Mouse (Mus musculus) MEL (cell line): ENCODE data around the gene Lpcat1. TPM values are rescaled to one million over a fixed set of nuclear protein-coding genes. Genes with fewer than 3 reads are reported as not detected.

Source experiments
- DNase-seq: peaks from one replicate; pipeline ENCODE4 v3.0.0; 2011; ENCODE audit warnings: low read depth, low spot score
- H3K27ac ChIP-seq: 2 replicates; pipeline ENCODE4 v1.5.1; 2012; ENCODE audit warnings: low read depth, mild to moderate bottlenecking, control low read depth, low read length, moderate library complexity; ENCODE audit not compliant: control insufficient read depth
- H3K27me3 ChIP-seq, 2 experiments: fragments of 150-350 bp in 1 of 2; sonication (generic) in 1 of 2; 2 replicates each; pipeline ENCODE4 v1.6.1; 2012; ENCODE audit warnings: low read length in 2 of 2, mild to moderate bottlenecking in 2 of 2, improper control_type of control experiment in 1 of 2, moderate library complexity in 1 of 2; ENCODE audit not compliant: insufficient read depth in 2 of 2, control insufficient read depth in 1 of 2
- H3K36me3 ChIP-seq, 2 experiments: 2 replicates each; pipeline ENCODE4 v1.6.1; 2012 to 2014; ENCODE audit warnings: low read length in 2 of 2, improper control_type of control experiment in 1 of 2, inconsistent platforms in 1 of 2, mild to moderate bottlenecking in 1 of 2; ENCODE audit not compliant: insufficient read depth in 2 of 2, control insufficient read depth in 1 of 2
- H3K4me1 ChIP-seq, 2 experiments: fragments of 150-350 bp in 1 of 2; sonication (generic) in 1 of 2; 2 replicates each; pipeline ENCODE4 v1.6.1; 2012; ENCODE audit warnings: low read length in 2 of 2, improper control_type of control experiment in 1 of 2, mild to moderate bottlenecking in 1 of 2; ENCODE audit not compliant: insufficient read depth in 2 of 2, control insufficient read depth in 1 of 2
- H3K4me3 ChIP-seq, 2 experiments: fragments of 150-350 bp in 1 of 2; sonication (generic) in 1 of 2; 2 replicates each; pipeline ENCODE4 v1.5.1; 2012; ENCODE audit warnings: low read depth in 2 of 2, low read length in 2 of 2, mild to moderate bottlenecking in 2 of 2, moderate library complexity in 2 of 2, control low read depth in 1 of 2, improper control_type of control experiment in 1 of 2; ENCODE audit not compliant: control insufficient read depth in 1 of 2, insufficient read depth in 1 of 2
- H3K79me2 ChIP-seq: 2 replicates; pipeline ENCODE4 v1.6.1; 2012; ENCODE audit warnings: mild to moderate bottlenecking, low read length, moderate library complexity; ENCODE audit not compliant: control insufficient read depth, poor library complexity, insufficient read depth
- H3K9ac ChIP-seq: 2 replicates; pipeline ENCODE4 v1.6.1; 2012; ENCODE audit warnings: low read depth, mild to moderate bottlenecking, control low read depth, low read length, moderate library complexity; ENCODE audit not compliant: control insufficient read depth, poor library complexity, severe bottlenecking
- H3K9me3 ChIP-seq: fragments of 150-350 bp; sonication (generic); replicated peaks from 2 replicates; pipeline ENCODE4 v1.6.1; 2012; ENCODE audit warnings: mild to moderate bottlenecking, low read length, improper control_type of control experiment, moderate library complexity; ENCODE audit not compliant: insufficient read depth
- BHLHE40 ChIP-seq: IDR thresholded peaks from 2 replicates; pipeline ENCODE4 v1.6.1; 2012; ENCODE audit warnings: low read depth, mild to moderate bottlenecking, inconsistent platforms, low read length, improper control_type of control experiment, borderline replicate concordance
- GABPA ChIP-seq: IDR thresholded peaks from 2 replicates; pipeline ENCODE4 v1.6.1; 2012; ENCODE audit warnings: low read depth, mild to moderate bottlenecking, inconsistent platforms, low read length, improper control_type of control experiment, moderate library complexity
- GATA1 ChIP-seq: IDR thresholded peaks from 2 replicates; pipeline ENCODE4 v1.6.1; 2011; ENCODE audit warnings: low read depth, low read length, improper control_type of control experiment
- HCFC1 ChIP-seq: IDR thresholded peaks from 2 replicates; pipeline ENCODE4 v1.6.1; 2012; ENCODE audit warnings: low read depth, mild to moderate bottlenecking, inconsistent platforms, low read length, improper control_type of control experiment, moderate library complexity
- MAFK ChIP-seq: IDR thresholded peaks from 2 replicates; pipeline ENCODE4 v1.6.1; 2011; ENCODE audit warnings: low read depth, mild to moderate bottlenecking, low read length, improper control_type of control experiment, borderline replicate concordance
- MAZ ChIP-seq: IDR thresholded peaks from 2 replicates; pipeline ENCODE4 v1.6.1; 2012; ENCODE audit warnings: low read depth, mild to moderate bottlenecking, inconsistent platforms, low read length, improper control_type of control experiment
- MEF2A ChIP-seq: IDR thresholded peaks from 2 replicates; pipeline ENCODE4 v1.6.1; 2014; ENCODE audit warnings: low read depth, mild to moderate bottlenecking, inconsistent platforms, low read length, improper control_type of control experiment; ENCODE audit not compliant: poor library complexity, insufficient replicate concordance, severe bottlenecking; ENCODE audit errors: extremely low read depth
- MYB ChIP-seq: IDR thresholded peaks from 2 replicates; pipeline ENCODE4 v1.6.1; 2011; ENCODE audit warnings: mild to moderate bottlenecking, low read depth, low read length, improper control_type of control experiment
- POLR2A ChIP-seq, 2 experiments: IDR thresholded peaks; 2 replicates each; pipeline ENCODE4 v1.6.1; 2011 to 2012; ENCODE audit warnings: low read length in 2 of 2, mild to moderate bottlenecking in 2 of 2, control low read depth in 1 of 2, improper control_type of control experiment in 1 of 2, low read depth in 1 of 2, moderate library complexity in 1 of 2; ENCODE audit not compliant: control insufficient read depth in 1 of 2, insufficient read depth in 1 of 2, poor library complexity in 1 of 2
- POLR2AphosphoS2 ChIP-seq: IDR thresholded peaks from 2 replicates; pipeline ENCODE4 v1.6.1; 2011; ENCODE audit warnings: low read length, improper control_type of control experiment
- POLR2AphosphoS5 ChIP-seq: IDR thresholded peaks from 2 replicates; pipeline ENCODE4 v1.6.1; 2012; ENCODE audit warnings: low read depth, borderline replicate concordance, mild to moderate bottlenecking, inconsistent platforms, low read length, moderate library complexity, mixed read lengths
- RAD21 ChIP-seq: IDR thresholded peaks from 2 replicates; pipeline ENCODE4 v1.6.1; 2011; ENCODE audit warnings: mild to moderate bottlenecking, low read depth, low read length, improper control_type of control experiment
- SIN3A ChIP-seq: IDR thresholded peaks from 2 replicates; pipeline ENCODE4 v1.6.1; 2012; ENCODE audit warnings: low read length, improper control_type of control experiment, inconsistent platforms
- UBTF ChIP-seq: IDR thresholded peaks from 2 replicates; pipeline ENCODE4 v1.6.1; 2012; ENCODE audit warnings: low read depth, mild to moderate bottlenecking, inconsistent platforms, low read length, improper control_type of control experiment, moderate library complexity, borderline replicate concordance; ENCODE audit not compliant: insufficient read depth
- USF2 ChIP-seq, 2 experiments: IDR thresholded peaks; 2 replicates each; pipeline ENCODE4 v1.6.1; 2011 to 2012; ENCODE audit warnings: improper control_type of control experiment in 2 of 2, low read length in 2 of 2, borderline replicate concordance in 1 of 2, inconsistent platforms in 1 of 2, low read depth in 1 of 2, mild to moderate bottlenecking in 1 of 2; ENCODE audit not compliant: insufficient read depth in 1 of 2
- polyA plus RNA-seq, 2 experiments: library from polyadenylated mRNA; stranded (reverse) in 1 of 2; unstranded in 1 of 2; fragments of >175 nt in 1 of 2; fragments of >200 nt in 1 of 2; gene quantifications; 2 replicates each; pipeline versions ENCODE4 v1.2.1 to v1.2.4; 2012; ENCODE audit warnings: low replicate concordance in 2 of 2, low read depth in 1 of 2; ENCODE audit not compliant: insufficient read length in 2 of 2, insufficient read depth in 1 of 2, missing spikeins in 1 of 2
- total RNA-seq: library from RNA; depleted of rRNA; stranded (reverse); fragments of 300-350 nt; gene quantifications from 2 replicates; pipeline ENCODE4 v1.2.3, GENCODE M21; 2012

Gene Lpcat1
- total and polyA plus RNA-seq, 3 experiments: 31.5 to 38.8 TPM; not detected in 1

DNA sequence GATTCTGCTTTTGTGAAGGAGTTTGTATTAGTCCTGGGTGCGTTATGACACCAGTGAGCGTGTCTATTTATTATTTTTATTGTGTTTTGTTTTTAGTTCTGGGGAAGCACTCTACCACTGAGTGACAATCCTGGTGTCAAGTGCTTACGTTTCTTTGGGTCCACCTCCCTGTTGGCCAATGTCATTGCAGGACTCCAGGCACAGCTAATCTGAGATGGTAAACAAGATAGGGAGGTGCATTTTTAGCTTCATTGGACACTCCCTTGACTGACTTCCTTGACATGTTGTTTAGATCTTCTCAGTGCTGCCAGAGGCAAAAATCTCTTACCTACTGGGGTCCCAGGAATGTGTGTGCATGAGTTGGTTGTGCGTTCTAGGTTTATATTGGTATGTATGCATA is 26.0 kb upstream of the Lpcat1 start:
- no peak for TF ChIP-seq POLR2AphosphoS2
- no peak for TF ChIP-seq MAFK
- Histone ChIP-seq H3K27ac (no peak overlapping the region), H3K36me3 (peaks cover 0 to 5% of the 10 kb centered on the region in 2 experiments; a peak in 2 of 4 replicates), H3K27me3 (peaks cover 2% of the 10 kb centered on the region in 2 experiments; a peak in 2 of 4 replicates), H3K4me3 (no peak overlapping the region), H3K79me2 (no peaks in the 10 kb centered on the region), H3K4me1 (peaks cover 0 to 8% of the 10 kb centered on the region in 2 experiments; a peak in 2 of 4 replicates), H3K9ac (no peak overlapping the region), H3K9me3 (no peaks in the 10 kb centered on the region)
- no peak for DNase-seq

DNA sequence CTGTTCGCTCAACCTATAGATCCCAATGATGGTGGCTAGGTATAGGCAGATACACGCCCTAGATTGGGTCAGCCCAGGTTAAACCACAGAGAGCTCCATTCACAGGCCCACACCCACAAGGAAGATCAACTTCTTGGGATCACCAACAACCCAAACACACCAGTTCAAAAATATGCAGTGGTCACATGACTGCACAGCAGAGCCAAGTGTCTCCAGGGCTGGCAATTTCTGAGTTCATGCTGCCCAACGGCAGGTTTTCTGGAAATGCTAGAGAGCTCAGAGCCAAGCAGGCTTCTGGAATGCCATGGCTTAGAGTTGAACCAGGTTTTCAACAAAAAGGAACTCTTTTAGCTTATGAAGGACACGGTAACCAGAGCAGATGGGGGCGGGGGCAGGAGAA is 25.3 kb upstream of the Lpcat1 start:
- Histone ChIP-seq H3K9ac (no peak overlapping the region), H3K4me3 (no peak overlapping the region)
- TF ChIP-seq MYB (no peak), POLR2AphosphoS5 (no peak), RAD21 (no peak), HCFC1 (no peak), GATA1 (no peak), MAZ (no peak), POLR2A (IDR thresholded peaks at IDR 0.05; ENCODE audit: control insufficient read depth in 1 of 2, insufficient read depth in 1 of 2, low read depth in 1 of 2, low read length in 2 of 2, poor library complexity in 1 of 2) (no peak), GABPA (no peak), SIN3A (no peak), USF2 (IDR thresholded peaks at IDR 0.05; ENCODE audit: borderline replicate concordance in 1 of 2, insufficient read depth in 1 of 2, low read depth in 1 of 2, low read length in 2 of 2) (no peak), UBTF (no peak), MEF2A (no peak)

DNA sequence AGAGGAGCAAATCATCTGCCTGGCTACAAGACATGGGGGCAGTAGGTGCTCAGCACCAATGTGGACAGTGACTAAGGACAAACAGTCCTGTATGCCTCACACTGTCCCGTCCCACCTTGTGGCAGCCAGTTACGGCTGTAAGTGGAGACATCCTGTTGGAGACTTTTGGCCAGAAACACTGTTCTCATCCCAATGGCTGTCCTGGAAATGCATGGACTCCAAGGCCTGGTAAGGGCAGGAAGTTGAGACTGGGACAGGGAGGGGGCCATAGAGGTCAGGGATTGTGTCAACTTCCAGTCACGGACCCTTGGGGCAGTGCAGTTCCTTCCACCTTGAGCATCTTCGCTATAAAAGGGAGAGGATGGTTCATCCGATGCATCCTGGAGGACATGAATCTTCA is 24.6 kb upstream of the Lpcat1 start:
- Histone ChIP-seq H3K36me3 (peaks cover 0 to 17% of the 10 kb centered on the region in 2 experiments; a peak in 2 of 4 replicates), H3K79me2 (no peaks in the 10 kb centered on the region), H3K9ac (no peak overlapping the region), H3K4me1 (peaks cover 4 to 22% of the 10 kb centered on the region in 2 experiments), H3K4me3 (no peak overlapping the region), H3K27ac (no peak overlapping the region), H3K9me3 (no peaks in the 10 kb centered on the region), H3K27me3 (no peaks in the 10 kb centered on the region; a peak in 1 of 4 replicates)
- no peak for TF ChIP-seq MAFK
- TF ChIP-seq BHLHE40: no peak
- DNase-seq: no peak

More for the DNA sequence above, 25.3 kb upstream of the Lpcat1 start:
- Histone ChIP-seq H3K79me2 (no peaks in the 10 kb centered on the region), H3K27me3 (peaks cover 0 to 2% of the 10 kb centered on the region in 2 experiments; a peak in 1 of 4 replicates), H3K27ac (no peak overlapping the region), H3K9me3 (no peaks in the 10 kb centered on the region), H3K4me1 (peaks cover 0 to 15% of the 10 kb centered on the region in 2 experiments; a peak in 2 of 4 replicates), H3K36me3 (peaks cover 0 to 11% of the 10 kb centered on the region in 2 experiments; a peak in 2 of 4 replicates)
- no peak for DNase-seq
